Mouse (Mus musculus): ENCODE measurements at regions not wholly inside any gene's neighbourhood (a gene's known extent, or its start where the extent isn't known, plus 50 kb on each side); places are given as distances from the start of the nearest gene placed in this dataset.
A peak's percentile ranks its signal among the peaks of the same experiment; 100 is the strongest.

GRCm38 (mm10) chr9:103941176-103941900 lies 61.0 kb upstream of the Nphp3 start:
- TF ChIP-seq POLR2AphosphoS2 (IDR thresholded peaks at IDR 0.05; ENCODE audit: low read depth, low read length) (no peak), ELF1 (IDR thresholded peaks at IDR 0.05; ENCODE audit: low read depth, low read length) (no peak), ZMIZ1 (IDR thresholded peaks at IDR 0.05; ENCODE audit: low read depth, low read length) (no peak), SIN3A (IDR thresholded peaks at IDR 0.05; ENCODE audit: low read length) (no peak), MAFK (IDR thresholded peaks at IDR 0.05; ENCODE audit: insufficient replicate concordance, low read length) (no peak), E2F4 (IDR thresholded peaks at IDR 0.05; ENCODE audit: insufficient replicate concordance, low read depth, low read length) (no peak), ZKSCAN1 (IDR thresholded peaks at IDR 0.05; ENCODE audit: borderline replicate concordance, low read depth, low read length) (no peak), RAD21 (IDR thresholded peaks at IDR 0.05; ENCODE audit: low read depth, low read length) (no peak), MAZ (IDR thresholded peaks at IDR 0.05; ENCODE audit: low read depth, low read length) (no peak), EP300 (IDR thresholded peaks at IDR 0.05; ENCODE audit: low read length) (no peak)
- Histone ChIP-seq H3K4me3 (replicated peaks in 1 of 3; ENCODE audit: low read depth in 2 of 3, low read length in 2 of 3, poor library complexity in 1 of 3) (no peak overlapping the region), H3K36me3 (replicated peaks in 1 of 2; ENCODE audit: control insufficient read depth in 1 of 2, insufficient read depth in 1 of 2, low read length in 1 of 2) (no peaks in the 10 kb centered on the region), H3K27ac (ENCODE audit: insufficient read depth, low read depth) (no peak overlapping the region), H3K9ac (ENCODE audit: insufficient read depth, low read depth) (no peak overlapping the region), H3K4me1 (ENCODE audit: control insufficient read depth in 1 of 2, insufficient read depth in 2 of 2) (peaks cover 2 to 24% of the 10 kb centered on the region in 2 experiments; a peak in 3 of 4 replicates), H3K79me2 (replicated peaks; ENCODE audit: control insufficient read depth, extremely low read depth, insufficient read depth, poor library complexity, severe bottlenecking) (no peaks in the 10 kb centered on the region), H3K4me2 (ENCODE audit: insufficient read depth, low read depth, poor library complexity, severe bottlenecking) (no peak overlapping the region), H3K9me3 (replicated peaks; ENCODE audit: low read length) (peaks cover 6% of the 10 kb centered on the region), H3K27me3 (replicated peaks) (no peaks in the 10 kb centered on the region)
- DNase-seq (ENCODE audit: extremely low read depth), result no peak
- dilution Hi-C loops (cut with MboI; ENCODE audit: extremely low pct_ligation_motif_present, extremely low pct_unique_long_range_greater_than_20kb, low sequenced_read_pairs), result no loop called here
- in situ Hi-C loops (cut with MboI; ENCODE audit: low pct_ligation_motif_present, low pct_unique_long_range_greater_than_20kb, low sequenced_read_pairs), result no loop called here

- H3K9ac ChIP-seq (ENCODE audit: insufficient read depth, low read depth), result no peak overlapping the region
- TF ChIP-seq ZKSCAN1 (IDR thresholded peaks at IDR 0.05; ENCODE audit: borderline replicate concordance, low read depth, low read length), result no peak
- no peak for TF ChIP-seq JUND (conservative IDR thresholded peaks at IDR 0.05; ENCODE audit: low read depth, low read length)
- H3K4me1 ChIP-seq (ENCODE audit: control insufficient read depth in 1 of 2, insufficient read depth in 2 of 2), result peaks cover 2 to 24% of the 10 kb centered on the region in 2 experiments; a peak in 3 of 4 replicates
- H3K36me3 ChIP-seq (replicated peaks in 1 of 2; ENCODE audit: control insufficient read depth in 1 of 2, insufficient read depth in 1 of 2, low read length in 1 of 2), result no peaks in the 10 kb centered on the region
- in situ Hi-C loops (cut with MboI; ENCODE audit: low pct_ligation_motif_present, low pct_unique_long_range_greater_than_20kb, low sequenced_read_pairs) (no loop called here), dilution Hi-C loops (cut with MboI; ENCODE audit: extremely low pct_ligation_motif_present, extremely low pct_unique_long_range_greater_than_20kb, low sequenced_read_pairs) (no loop called here)
- H3K4me3 ChIP-seq (replicated peaks in 1 of 3; ENCODE audit: low read depth in 2 of 3, low read length in 2 of 3, poor library complexity in 1 of 3), result no peak overlapping the region
- H3K27ac ChIP-seq (ENCODE audit: insufficient read depth, low read depth), result no peak overlapping the region
- no peak for DNase-seq (ENCODE audit: extremely low read depth)
- H3K79me2 ChIP-seq (replicated peaks; ENCODE audit: control insufficient read depth, extremely low read depth, insufficient read depth, poor library complexity, severe bottlenecking), result no peaks in the 10 kb centered on the region
- H3K4me2 ChIP-seq (ENCODE audit: insufficient read depth, low read depth, poor library complexity, severe bottlenecking), result no peak overlapping the region
- peaks cover 6% of the 10 kb centered on the region for H3K9me3 ChIP-seq (replicated peaks; ENCODE audit: low read length)
- no peaks in the 10 kb centered on the region for H3K27me3 ChIP-seq (replicated peaks)
Observed at GRCm38 (mm10) chr9:103941901-103942260, 60.5 kb upstream of the Nphp3 start.

GRCm38 (mm10) chr9:103945406-103945805 lies 56.9 kb upstream of the Nphp3 start:
- H3K4me3 ChIP-seq (replicated peaks in 1 of 3; ENCODE audit: low read depth in 2 of 3, low read length in 2 of 3, poor library complexity in 1 of 3), result no peak overlapping the region
- no peaks in the 10 kb centered on the region for H3K36me3 ChIP-seq (replicated peaks in 1 of 2; ENCODE audit: control insufficient read depth in 1 of 2, insufficient read depth in 1 of 2, low read length in 1 of 2)
- no peak overlapping the region for H3K9ac ChIP-seq (ENCODE audit: insufficient read depth, low read depth)
- H3K9me3 ChIP-seq (replicated peaks; ENCODE audit: low read length), result peaks cover 6% of the 10 kb centered on the region
- dilution Hi-C loops (cut with MboI; ENCODE audit: extremely low pct_ligation_motif_present, extremely low pct_unique_long_range_greater_than_20kb, low sequenced_read_pairs), result no loop called here
- TF ChIP-seq USF1 (IDR thresholded peaks at IDR 0.05; ENCODE audit: low read depth, low read length), result peak; percentile 30
- no peak for TF ChIP-seq ZMIZ1 (IDR thresholded peaks at IDR 0.05; ENCODE audit: low read depth, low read length)
- H3K4me2 ChIP-seq (ENCODE audit: insufficient read depth, low read depth, poor library complexity, severe bottlenecking), result no peak overlapping the region
- in situ Hi-C loops (cut with MboI; ENCODE audit: low pct_ligation_motif_present, low pct_unique_long_range_greater_than_20kb, low sequenced_read_pairs), result no loop called here
- no peaks in the 10 kb centered on the region for H3K27me3 ChIP-seq (replicated peaks)
- no peak for DNase-seq (ENCODE audit: extremely low read depth)
- H3K4me1 ChIP-seq (ENCODE audit: control insufficient read depth in 1 of 2, insufficient read depth in 2 of 2), result peaks cover 0 to 7% of the 10 kb centered on the region in 2 experiments; a peak in 3 of 4 replicates
- no peak overlapping the region for H3K27ac ChIP-seq (ENCODE audit: insufficient read depth, low read depth)
- H3K79me2 ChIP-seq (replicated peaks; ENCODE audit: control insufficient read depth, extremely low read depth, insufficient read depth, poor library complexity, severe bottlenecking), result no peaks in the 10 kb centered on the region
